Comparison of ENCODE assay signal across 22 mouse cellular contexts in genomic region chr1:189560576-189560975, GRCm38 (mm10).
DNase-seq lines count a peak whose midpoint lies in the region; ATAC-seq and TF ChIP-seq lines count a peak whose summit lies in the region.
"Had no signal": no experiment of that assay in that cellular context is flagged by ENCODE, and none has a peak within 500 bp of the region (broad histone marks: within the 10 kb centered on the region; RNA-seq: fewer than 3 reads in every experiment).

No protein-coding gene starts in this region.

- no peak for TF ChIP-seq CTCF in kidney, adult 2 months (conservative IDR thresholded peaks at IDR 0.05; ENCODE audit: insufficient read depth, insufficient read length, low read depth, low read length)

- H3K9ac ChIP-seq in embryonic facial prominence, embryonic 13.5 days = no peak overlapping the region
- no peak overlapping the region for H3K9ac ChIP-seq in kidney, embryonic 16.5 days (replicated peaks; ENCODE audit: low read length)
- H3K9ac ChIP-seq in limb, embryonic 15.5 days = no peak overlapping the region
- H3K9ac ChIP-seq: heart, embryonic 15.5 days; liver, embryonic 12.5 days had no signal

- WGBS in embryonic facial prominence, embryonic 13.5 days = 42% methylated on average over 10 of the region's 10 CpGs
- 46% methylated on average over 10 of the region's 10 CpGs for WGBS in embryonic facial prominence, embryonic 10.5 days
- WGBS in kidney, embryonic 16.5 days = 24% methylated on average over 10 of the region's 10 CpGs
- WGBS in kidney, adult 2 months = 45% methylated on average over 10 of the region's 10 CpGs
- 26% methylated on average over 10 of the region's 10 CpGs for WGBS in limb, embryonic 15.5 days

- no peak for DNase-seq in embryonic facial prominence, embryonic 10.5 days (ENCODE audit: low spot score)
- no peak for DNase-seq in kidney, adult 2 months
- peak; percentile 53 for DNase-seq in R1 (ENCODE audit: low read depth, low spot score)
- no peak for DNase-seq in left cerebral cortex, adult 11 months (ENCODE audit: low spot score)
- DNase-seq: adrenal gland, postnatal 14 days; cerebellum, adult 8-10 months; cerebellum, postnatal 36 days; gastrocnemius, postnatal 10 days; heart, adult 18-20 months; kidney, adult 8-10 months; kidney, postnatal 25 days; layer of hippocampus, postnatal 36 days; thymus, postnatal 36 days had no signal

- H3K4me1 ChIP-seq in embryonic facial prominence, embryonic 13.5 days = 0 out of 2 replicates have a peak, but pooled peaks cover 3% of the 10 kb centered on the region
- no peaks in the 10 kb centered on the region for H3K4me1 ChIP-seq in embryonic facial prominence, embryonic 10.5 days
- H3K4me1 ChIP-seq in kidney, embryonic 16.5 days (ENCODE audit: insufficient read depth, low read length) = peaks cover 4% of the 10 kb centered on the region; the same call in 1 of the 2 replicates
- H3K4me1 ChIP-seq in kidney, adult 2 months (ENCODE audit: control insufficient read depth, insufficient read depth, low read length) = no peaks in the 10 kb centered on the region
- 0 out of 2 replicates have a peak, but pooled peaks cover 4% of the 10 kb centered on the region for H3K4me1 ChIP-seq in limb, embryonic 15.5 days
- H3K4me1 ChIP-seq: forebrain, embryonic 10.5 days; liver, embryonic 12.5 days; midbrain, embryonic 10.5 days had no signal

- H3K4me3 ChIP-seq in embryonic facial prominence, embryonic 13.5 days = no peak overlapping the region
- H3K4me3 ChIP-seq in embryonic facial prominence, embryonic 10.5 days = no peak overlapping the region
- no peak overlapping the region for H3K4me3 ChIP-seq in kidney, embryonic 16.5 days (ENCODE audit: low read length)
- H3K4me3 ChIP-seq in kidney, adult 2 months (ENCODE audit: insufficient read depth, low read depth, low read length) = no peak overlapping the region
- no peak overlapping the region for H3K4me3 ChIP-seq in limb, embryonic 15.5 days
- H3K4me3 ChIP-seq: forebrain, embryonic 10.5 days; heart, embryonic 15.5 days; liver, embryonic 12.5 days; midbrain, embryonic 10.5 days had no signal

- H3K4me2 ChIP-seq in embryonic facial prominence, embryonic 13.5 days = 0 out of 2 replicates have a peak overlapping the region, but pooled peaks have one; percentile 19
- H3K4me2 ChIP-seq in kidney, embryonic 16.5 days (replicated peaks; ENCODE audit: low read depth, low read length) = 0 out of 2 replicates have a peak overlapping the region, but pooled peaks have one; percentile 15
- H3K4me2 ChIP-seq in limb, embryonic 15.5 days = 0 out of 2 replicates have a peak overlapping the region, but pooled peaks have one; percentile 20
- H3K4me2 ChIP-seq: heart, embryonic 15.5 days; liver, embryonic 12.5 days had no signal

- H3K27me3 ChIP-seq in embryonic facial prominence, embryonic 13.5 days = no peaks in the 10 kb centered on the region
- H3K27me3 ChIP-seq in embryonic facial prominence, embryonic 10.5 days (replicated peaks; ENCODE audit: low read depth, poor library complexity, severe bottlenecking) = no peaks in the 10 kb centered on the region
- no peaks in the 10 kb centered on the region for H3K27me3 ChIP-seq in kidney, embryonic 16.5 days (ENCODE audit: insufficient read depth, low read length)
- H3K27me3 ChIP-seq in kidney, adult 2 months (replicated peaks; ENCODE audit: control insufficient read depth, insufficient read depth, low read length) = no peaks in the 10 kb centered on the region
- H3K27me3 ChIP-seq in limb, embryonic 15.5 days = 0 out of 2 replicates have a peak, but pooled peaks cover 4% of the 10 kb centered on the region
- H3K27me3 ChIP-seq: heart, embryonic 15.5 days; liver, embryonic 12.5 days had no signal

- TF ChIP-seq POLR2A in kidney, adult 2 months (IDR thresholded peaks at IDR 0.05; ENCODE audit: low read depth, low read length) = no peak

- no peaks in the 10 kb centered on the region for H3K36me3 ChIP-seq in embryonic facial prominence, embryonic 13.5 days
- no peaks in the 10 kb centered on the region for H3K36me3 ChIP-seq in embryonic facial prominence, embryonic 10.5 days (replicated peaks)
- no peaks in the 10 kb centered on the region for H3K36me3 ChIP-seq in kidney, embryonic 16.5 days (ENCODE audit: insufficient read depth, low read length)
- H3K36me3 ChIP-seq in kidney, adult 2 months (ENCODE audit: control insufficient read depth, insufficient read depth, low read length) = no peaks in the 10 kb centered on the region
- H3K36me3 ChIP-seq in limb, embryonic 15.5 days = no peaks in the 10 kb centered on the region
- H3K36me3 ChIP-seq: forebrain, embryonic 10.5 days; heart, embryonic 15.5 days; liver, embryonic 12.5 days; midbrain, embryonic 10.5 days had no signal

- H3K9me3 ChIP-seq in embryonic facial prominence, embryonic 13.5 days = no peaks in the 10 kb centered on the region
- no peaks in the 10 kb centered on the region for H3K9me3 ChIP-seq in embryonic facial prominence, embryonic 10.5 days
- peaks cover 2% of the 10 kb centered on the region; the same call in 1 of the 2 replicates for H3K9me3 ChIP-seq in kidney, embryonic 16.5 days (ENCODE audit: low read length)
- no peaks in the 10 kb centered on the region for H3K9me3 ChIP-seq in limb, embryonic 15.5 days
- H3K9me3 ChIP-seq: heart, embryonic 15.5 days had no signal

- H3K27ac ChIP-seq in embryonic facial prominence, embryonic 13.5 days = no peak overlapping the region
- H3K27ac ChIP-seq in embryonic facial prominence, embryonic 10.5 days (replicated peaks) = no peak overlapping the region
- H3K27ac ChIP-seq in kidney, embryonic 16.5 days (ENCODE audit: low read length) = no peak overlapping the region
- H3K27ac ChIP-seq in kidney, adult 2 months (ENCODE audit: insufficient read depth, low read depth, low read length) = no peak overlapping the region
- no peak overlapping the region for H3K27ac ChIP-seq in limb, embryonic 15.5 days
- H3K27ac ChIP-seq: forebrain, embryonic 10.5 days; heart, embryonic 15.5 days; hindbrain, postnatal 0 days; liver, embryonic 12.5 days; midbrain, embryonic 10.5 days had no signal

- no peak for ATAC-seq in embryonic facial prominence, embryonic 13.5 days (ENCODE audit: insufficient number of reproducible peaks, insufficient read depth, low FRiP score, low TSS enrichment, low read depth)
- no peak for ATAC-seq in kidney, embryonic 16.5 days (ENCODE audit: low FRiP score, low TSS enrichment)
- ATAC-seq in limb, embryonic 15.5 days (ENCODE audit: insufficient number of reproducible peaks, low FRiP score, low TSS enrichment, low read depth) = no peak
- ATAC-seq: forebrain, embryonic 16.5 days; hindbrain, postnatal 0 days; liver, embryonic 12.5 days had no signal
